Mouse (Mus musculus) midbrain, postnatal 0 days (tissue): Measurements from ENCODE around the gene Uvrag. TPM values are rescaled to one million over a fixed set of nuclear protein-coding genes. Genes with fewer than 3 reads are reported as not detected.

Source experiments
- ATAC-seq: fragments of 200-750 bp; cut with Nextera tagmentation; 2 replicates; pipeline ENCODE4 v1.8.0; 2017; ENCODE audit warnings: moderate number of reproducible peaks, mild to moderate bottlenecking, moderate TSS enrichment, moderate library complexity; ENCODE audit not compliant: low FRiP score
- DNase-seq: peaks from one replicate; pipeline ENCODE4 v3.0.0-alpha.2; 2015; ENCODE audit warnings: low spot score
- H3K27ac ChIP-seq: fragments of 300-500 bp; sonication (generic); 2 replicates; pipeline ENCODE4 v1.5.1; 2014; ENCODE audit warnings: low read depth, mild to moderate bottlenecking, low read length, mixed read lengths
- H3K27me3 ChIP-seq: fragments of 300-500 bp; sonication (generic); 2 replicates; pipeline ENCODE4 v1.6.1; 2014; ENCODE audit warnings: low read length, control low read depth, mixed read lengths; ENCODE audit not compliant: insufficient read depth
- H3K36me3 ChIP-seq: fragments of 300-500 bp; sonication (generic); 2 replicates; pipeline ENCODE4 v1.6.1; 2014; ENCODE audit warnings: low read length, control low read depth, mixed read lengths; ENCODE audit not compliant: insufficient read depth
- H3K4me1 ChIP-seq: fragments of 300-500 bp; sonication (generic); 2 replicates; pipeline ENCODE4 v1.6.1; 2014; ENCODE audit warnings: mild to moderate bottlenecking, control low read depth, antibody characterized with exemption, low read length, mixed read lengths; ENCODE audit not compliant: insufficient read depth
- H3K4me2 ChIP-seq: fragments of 300-500 bp; sonication (generic); 2 replicates; pipeline ENCODE4 v1.6.1; 2014; ENCODE audit warnings: low read depth, mild to moderate bottlenecking, low read length, mixed read lengths; ENCODE audit not compliant: poor library complexity, severe bottlenecking
- H3K4me3 ChIP-seq: fragments of 300-500 bp; sonication (generic); 2 replicates; pipeline ENCODE4 v1.5.1; 2014; ENCODE audit warnings: low read depth, mild to moderate bottlenecking, low read length, moderate library complexity
- H3K9ac ChIP-seq: fragments of 300-500 bp; sonication (generic); replicated peaks from 2 replicates; pipeline ENCODE4 v1.6.1; 2014; ENCODE audit warnings: mild to moderate bottlenecking, low read length, moderate library complexity, mixed read lengths; ENCODE audit not compliant: poor library complexity, severe bottlenecking
- H3K9me3 ChIP-seq: fragments of 300-500 bp; sonication (generic); 2 replicates; pipeline ENCODE4 v1.6.1; 2016; ENCODE audit warnings: low read length, control low read depth
- CTCF ChIP-seq: IDR thresholded peaks from 2 replicates; pipeline ENCODE4 v1.5.1; 2016; ENCODE audit warnings: antibody characterized with exemption, mild to moderate bottlenecking
- WGBS: fragments of 180-500 bp; shearing (Covaris S2); extraction: QIAGEN DNeasy Blood & Tissue Kit; methylation state at CpG from one replicate; pipeline ENCODE4 v1.1.7; 2014; 5-methylcytosine and 5-hydroxymethylcytosine counted together
- polyA plus RNA-seq: library from polyadenylated mRNA; unstranded; fragments of >200 nt; fragmentation: Nextera tagmentation; extraction: Ambion mirVana; gene quantifications from 2 replicates; pipeline ENCODE4 v1.2.1, GENCODE M21; 2015
- total RNA-seq: library from RNA; depleted of rRNA; stranded (reverse); fragments of >200 nt; gene quantifications from 2 replicates; pipeline ENCODE4 v1.2.3, GENCODE M21; 2014

The Uvrag gene
- total and polyA plus RNA-seq, 2 experiments from 2014 or later = 19.8 to 23.3 TPM

- no peak for TF ChIP-seq CTCF
- no peaks in the 10 kb centered on the region for H3K27me3 ChIP-seq
- no peak for DNase-seq
- 90% methylated on average over 8 of the region's 8 CpGs for WGBS
- H3K4me3 ChIP-seq = no peak overlapping the region
- no peak overlapping the region for H3K9ac ChIP-seq
- H3K36me3 ChIP-seq = no peaks in the 10 kb centered on the region
- no peak for ATAC-seq
- no peak overlapping the region for H3K27ac ChIP-seq
- no peak overlapping the region for H3K4me2 ChIP-seq
- no peaks in the 10 kb centered on the region for H3K4me1 ChIP-seq
- no peaks in the 10 kb centered on the region for H3K9me3 ChIP-seq
Observed at GRCm38 (mm10) chr7:98848899-98849640, 291.9 kb downstream of the Uvrag start.

- WGBS = 18% methylated on average over 7 of the region's 7 CpGs
- H3K27me3 ChIP-seq = peaks cover 27% of the 10 kb centered on the region
Observed at GRCm38 (mm10) chr7:98843649-98844048, 297.3 kb downstream of the Uvrag start.

GRCm38 (mm10) chr7:98842997-98843396 is 297.9 kb downstream of the Uvrag start:
- no peak for TF ChIP-seq CTCF
- Histone ChIP-seq H3K4me1 (peaks cover 5% of the 10 kb centered on the region; the same call in 1 of the 2 replicates), H3K27me3 (peaks cover 27% of the 10 kb centered on the region), H3K36me3 (no peaks in the 10 kb centered on the region), H3K4me2 (no peak overlapping the region), H3K27ac (no peak overlapping the region), H3K9ac (no peak overlapping the region), H3K4me3 (no peak overlapping the region), H3K9me3 (no peaks in the 10 kb centered on the region)
- 85% methylated on average over 3 of the region's 3 CpGs for WGBS
- ATAC-seq (no peak), DNase-seq (no peak)

More at GRCm38 (mm10) chr7:98843649-98844048, 297.3 kb downstream of the Uvrag start:
- Histone ChIP-seq H3K4me2 (no peak overlapping the region), H3K4me3 (no peak overlapping the region), H3K27ac (no peak overlapping the region), H3K9ac (no peak overlapping the region), H3K36me3 (no peaks in the 10 kb centered on the region), H3K4me1 (peaks cover 5% of the 10 kb centered on the region; the same call in 1 of the 2 replicates), H3K9me3 (no peaks in the 10 kb centered on the region)
- DNase-seq = no peak
- TF ChIP-seq CTCF = no peak
- ATAC-seq = no peak

GRCm38 (mm10) chr7:98841802-98842201 is 299.1 kb downstream of the Uvrag start:
- peak; percentile 13; the same call in 1 of the 2 replicates for TF ChIP-seq CTCF
- H3K9me3 ChIP-seq = no peaks in the 10 kb centered on the region
- H3K27ac ChIP-seq = no peak overlapping the region
- peaks cover 37% of the 10 kb centered on the region for H3K27me3 ChIP-seq
- no peak overlapping the region for H3K4me3 ChIP-seq
- WGBS = 33% methylated on average over 3 of the region's 3 CpGs
- DNase-seq = no peak
- ATAC-seq = no peak
- H3K4me1 ChIP-seq = peaks cover 5% of the 10 kb centered on the region; the same call in 1 of the 2 replicates
- no peak overlapping the region for H3K4me2 ChIP-seq
- no peaks in the 10 kb centered on the region for H3K36me3 ChIP-seq
- H3K9ac ChIP-seq = no peak overlapping the region

- 56% methylated on average over 3 of the region's 3 CpGs for WGBS
- Histone ChIP-seq H3K27ac (no peak overlapping the region), H3K9me3 (no peaks in the 10 kb centered on the region), H3K9ac (no peak overlapping the region), H3K27me3 (peaks cover 45% of the 10 kb centered on the region), H3K4me1 (peaks cover 9% of the 10 kb centered on the region; the same call in 1 of the 2 replicates), H3K4me2 (no peak overlapping the region), H3K4me3 (no peak overlapping the region), H3K36me3 (no peaks in the 10 kb centered on the region)
- no peak for TF ChIP-seq CTCF
- DNase-seq (no peak), ATAC-seq (no peak)
Observed at GRCm38 (mm10) chr7:98840771-98841170, 300.2 kb downstream of the Uvrag start.

- no peaks in the 10 kb centered on the region for H3K36me3 ChIP-seq
Observed at GRCm38 (mm10) chr7:98839312-98839711, 301.6 kb downstream of the Uvrag start.

More at GRCm38 (mm10) chr7:98839312-98839711, 301.6 kb downstream of the Uvrag start:
- ATAC-seq (no peak), DNase-seq (no peak)
- Histone ChIP-seq H3K9me3 (no peaks in the 10 kb centered on the region), H3K4me2 (peak overlapping the region; percentile 96), H3K27me3 (peaks cover 60% of the 10 kb centered on the region), H3K4me1 (peaks cover 14% of the 10 kb centered on the region; the same call in 1 of the 2 replicates), H3K27ac (no peak overlapping the region), H3K9ac (0 out of 2 replicates have a peak overlapping the region, but pooled peaks have one; percentile 60), H3K4me3 (peak overlapping the region; percentile 56)
- TF ChIP-seq CTCF = no peak
- 4% methylated on average over 12 of the region's 12 CpGs for WGBS
